Mouse (Mus musculus): Measurements from ENCODE around the gene Abca8a. TPM values are rescaled to one million over a fixed set of nuclear protein-coding genes. Genes with fewer than 3 reads are reported as not detected.
"Not testable (repeated sequence)": the region's sequence is repeated elsewhere in the genome, so short reads cannot be mapped to it uniquely, and the experiment has no call there.

The Abca8a gene
- polyA plus RNA-seq, 1 experiment: not detected

- H3K4me1 ChIP-seq: no peaks in the 10 kb centered on the region
- no peaks in the 10 kb centered on the region for H3K36me3 ChIP-seq (replicated peaks; ENCODE audit: low read length)
- no peak overlapping the region for H3K4me3 ChIP-seq (replicated peaks)
- no peak for TF ChIP-seq FLI1 (IDR thresholded peaks at IDR 0.05; ENCODE audit: low read length)
- TF ChIP-seq GATA1 (IDR thresholded peaks at IDR 0.05; ENCODE audit: borderline replicate concordance, low read length): no peak
- H3K9me3 ChIP-seq: no peaks in the 10 kb centered on the region
- H3K27me3 ChIP-seq (replicated peaks): peaks cover 8% of the 10 kb centered on the region
These were observed 105.5 kb downstream of the Abca8a start for GRCm38 (mm10) chr11:109990256-109990655.

GRCm38 (mm10) chr11:109988164-109988563 lies 107.6 kb downstream of the Abca8a start:
- Histone ChIP-seq H3K9me3 (no peaks in the 10 kb centered on the region), H3K4me1 (no peaks in the 10 kb centered on the region), H3K27me3 (replicated peaks) (no peaks in the 10 kb centered on the region), H3K36me3 (replicated peaks; ENCODE audit: low read length) (no peaks in the 10 kb centered on the region), H3K4me3 (replicated peaks) (no peak overlapping the region)
- TF ChIP-seq FLI1 (IDR thresholded peaks at IDR 0.05; ENCODE audit: low read length) (no peak), GATA1 (IDR thresholded peaks at IDR 0.05; ENCODE audit: borderline replicate concordance, low read length) (no peak)

- not testable (repeated sequence) for H3K9me3 ChIP-seq; H3K36me3 ChIP-seq (replicated peaks; ENCODE audit: low read length); H3K27me3 ChIP-seq (replicated peaks); H3K4me3 ChIP-seq (replicated peaks); H3K4me1 ChIP-seq
These were observed 108.2 kb downstream of the Abca8a start for GRCm38 (mm10) chr11:109987460-109988072.

- Histone ChIP-seq H3K9me3 (peaks cover 10% of the 10 kb centered on the region), H3K4me1 (no peaks in the 10 kb centered on the region), H3K36me3 (replicated peaks; ENCODE audit: low read length) (no peaks in the 10 kb centered on the region), H3K27me3 (replicated peaks) (no peaks in the 10 kb centered on the region), H3K4me3 (replicated peaks) (no peak overlapping the region)
- no peak for TF ChIP-seq GATA1 (IDR thresholded peaks at IDR 0.05; ENCODE audit: borderline replicate concordance, low read length)
- no peak for TF ChIP-seq FLI1 (IDR thresholded peaks at IDR 0.05; ENCODE audit: low read length)
These were observed 113.9 kb downstream of the Abca8a start for GRCm38 (mm10) chr11:109981872-109982271.

Other genes with a start within 250 kb of the Abca8a start
- not detected in 2 replicates for gene Abca8b, start 100.1 kb downstream of the Abca8a start, polyA plus RNA-seq (2012; ENCODE audit: insufficient read depth, low replicate concordance)
- not detected in 2 replicates for gene Abca9, start 72.2 kb upstream of the Abca8a start, polyA plus RNA-seq (2012; ENCODE audit: insufficient read depth, low replicate concordance)
- not detected in 2 replicates for gene Abca6, start 155.8 kb upstream of the Abca8a start, polyA plus RNA-seq (2012; ENCODE audit: insufficient read depth, low replicate concordance)
- gene Abca5, start 241.7 kb upstream of the Abca8a start, polyA plus RNA-seq (2012; ENCODE audit: insufficient read depth, low replicate concordance): not detected in 2 replicates

Measured in megakaryocyte, embryonic 14.5 days (primary cell).